Mouse (Mus musculus) MEL (cell line): Measurements from ENCODE around the gene Trim41. TPM values are rescaled to one million over a fixed set of nuclear protein-coding genes. Genes with fewer than 3 reads are reported as not detected.

Experiments
- DNase-seq: peaks from one replicate; pipeline ENCODE4 v3.0.0; 2011; ENCODE audit warnings: low read depth, low spot score
- H3K27ac ChIP-seq: 2 replicates; pipeline ENCODE4 v1.5.1; 2012; ENCODE audit warnings: low read depth, mild to moderate bottlenecking, control low read depth, low read length, moderate library complexity; ENCODE audit not compliant: control insufficient read depth
- H3K27me3 ChIP-seq, 2 experiments: fragments of 150-350 bp in 1 of 2; sonication (generic) in 1 of 2; 2 replicates each; pipeline ENCODE4 v1.6.1; 2012; ENCODE audit warnings: low read length in 2 of 2, mild to moderate bottlenecking in 2 of 2, improper control_type of control experiment in 1 of 2, moderate library complexity in 1 of 2; ENCODE audit not compliant: insufficient read depth in 2 of 2, control insufficient read depth in 1 of 2
- H3K36me3 ChIP-seq, 2 experiments: 2 replicates each; pipeline ENCODE4 v1.6.1; 2012 to 2014; ENCODE audit warnings: low read length in 2 of 2, improper control_type of control experiment in 1 of 2, inconsistent platforms in 1 of 2, mild to moderate bottlenecking in 1 of 2; ENCODE audit not compliant: insufficient read depth in 2 of 2, control insufficient read depth in 1 of 2
- H3K4me1 ChIP-seq, 2 experiments: fragments of 150-350 bp in 1 of 2; sonication (generic) in 1 of 2; 2 replicates each; pipeline ENCODE4 v1.6.1; 2012; ENCODE audit warnings: low read length in 2 of 2, improper control_type of control experiment in 1 of 2, mild to moderate bottlenecking in 1 of 2; ENCODE audit not compliant: insufficient read depth in 2 of 2, control insufficient read depth in 1 of 2
- H3K4me3 ChIP-seq, 2 experiments: fragments of 150-350 bp in 1 of 2; sonication (generic) in 1 of 2; 2 replicates each; pipeline ENCODE4 v1.5.1; 2012; ENCODE audit warnings: low read depth in 2 of 2, low read length in 2 of 2, mild to moderate bottlenecking in 2 of 2, moderate library complexity in 2 of 2, control low read depth in 1 of 2, improper control_type of control experiment in 1 of 2; ENCODE audit not compliant: control insufficient read depth in 1 of 2, insufficient read depth in 1 of 2
- H3K79me2 ChIP-seq: 2 replicates; pipeline ENCODE4 v1.6.1; 2012; ENCODE audit warnings: mild to moderate bottlenecking, low read length, moderate library complexity; ENCODE audit not compliant: control insufficient read depth, poor library complexity, insufficient read depth
- H3K9ac ChIP-seq: 2 replicates; pipeline ENCODE4 v1.6.1; 2012; ENCODE audit warnings: low read depth, mild to moderate bottlenecking, control low read depth, low read length, moderate library complexity; ENCODE audit not compliant: control insufficient read depth, poor library complexity, severe bottlenecking
- H3K9me3 ChIP-seq: fragments of 150-350 bp; sonication (generic); replicated peaks from 2 replicates; pipeline ENCODE4 v1.6.1; 2012; ENCODE audit warnings: mild to moderate bottlenecking, low read length, improper control_type of control experiment, moderate library complexity; ENCODE audit not compliant: insufficient read depth
- BHLHE40 ChIP-seq: IDR thresholded peaks from 2 replicates; pipeline ENCODE4 v1.6.1; 2012; ENCODE audit warnings: low read depth, mild to moderate bottlenecking, inconsistent platforms, low read length, improper control_type of control experiment, borderline replicate concordance
- CHD1 ChIP-seq: IDR thresholded peaks from 2 replicates; pipeline ENCODE4 v1.6.1; 2012; ENCODE audit warnings: low read depth, mild to moderate bottlenecking, inconsistent platforms, low read length, improper control_type of control experiment
- CTCF ChIP-seq, 3 experiments: IDR thresholded peaks in 2 of 3; conservative IDR thresholded peaks in 1 of 3; 2 replicates each; pipeline ENCODE4 v1.5.1; 2011 to 2012; ENCODE audit warnings: low read length in 3 of 3, low read depth in 2 of 3, mild to moderate bottlenecking in 2 of 3, improper control_type of control experiment in 1 of 3, inconsistent platforms in 1 of 3, mixed read lengths in 1 of 3, moderate library complexity in 1 of 3; ENCODE audit not compliant: control insufficient read depth in 1 of 3, insufficient read depth in 1 of 3, poor library complexity in 1 of 3, severe bottlenecking in 1 of 3
- EP300 ChIP-seq, 2 experiments: IDR thresholded peaks; 2 replicates each; pipeline ENCODE4 v1.6.1; 2011; ENCODE audit warnings: improper control_type of control experiment in 2 of 2, low read length in 2 of 2, low read depth in 1 of 2, mild to moderate bottlenecking in 1 of 2
- ETS1 ChIP-seq: IDR thresholded peaks from 2 replicates; pipeline ENCODE4 v1.6.1; 2012; ENCODE audit warnings: low read depth, mild to moderate bottlenecking, inconsistent platforms, low read length, improper control_type of control experiment, moderate library complexity
- HCFC1 ChIP-seq: IDR thresholded peaks from 2 replicates; pipeline ENCODE4 v1.6.1; 2012; ENCODE audit warnings: low read depth, mild to moderate bottlenecking, inconsistent platforms, low read length, improper control_type of control experiment, moderate library complexity
- KAT2A ChIP-seq: conservative IDR thresholded peaks from 2 replicates; pipeline ENCODE4 v1.6.1; 2012; ENCODE audit warnings: low read depth, low read length, improper control_type of control experiment, inconsistent platforms
- MAFK ChIP-seq: IDR thresholded peaks from 2 replicates; pipeline ENCODE4 v1.6.1; 2011; ENCODE audit warnings: low read depth, mild to moderate bottlenecking, low read length, improper control_type of control experiment, borderline replicate concordance
- MAZ ChIP-seq: IDR thresholded peaks from 2 replicates; pipeline ENCODE4 v1.6.1; 2012; ENCODE audit warnings: low read depth, mild to moderate bottlenecking, inconsistent platforms, low read length, improper control_type of control experiment
- MEF2A ChIP-seq: IDR thresholded peaks from 2 replicates; pipeline ENCODE4 v1.6.1; 2014; ENCODE audit warnings: low read depth, mild to moderate bottlenecking, inconsistent platforms, low read length, improper control_type of control experiment; ENCODE audit not compliant: poor library complexity, insufficient replicate concordance, severe bottlenecking; ENCODE audit errors: extremely low read depth
- MXI1 ChIP-seq: IDR thresholded peaks from 2 replicates; pipeline ENCODE4 v1.6.1; 2011; ENCODE audit warnings: mild to moderate bottlenecking, low read depth, low read length, improper control_type of control experiment
- MYC ChIP-seq: IDR thresholded peaks from 2 replicates; pipeline ENCODE4 v1.6.1; 2011; ENCODE audit warnings: low read depth, mild to moderate bottlenecking, low read length, improper control_type of control experiment, moderate library complexity
- NELFE ChIP-seq: IDR thresholded peaks from 2 replicates; pipeline ENCODE4 v1.6.1; 2011; ENCODE audit warnings: low read depth, low read length, improper control_type of control experiment
- POLR2A ChIP-seq, 2 experiments: IDR thresholded peaks; 2 replicates each; pipeline ENCODE4 v1.6.1; 2011 to 2012; ENCODE audit warnings: low read length in 2 of 2, mild to moderate bottlenecking in 2 of 2, control low read depth in 1 of 2, improper control_type of control experiment in 1 of 2, low read depth in 1 of 2, moderate library complexity in 1 of 2; ENCODE audit not compliant: control insufficient read depth in 1 of 2, insufficient read depth in 1 of 2, poor library complexity in 1 of 2
- POLR2AphosphoS2 ChIP-seq: IDR thresholded peaks from 2 replicates; pipeline ENCODE4 v1.6.1; 2011; ENCODE audit warnings: low read length, improper control_type of control experiment
- RCOR1 ChIP-seq: IDR thresholded peaks from 2 replicates; pipeline ENCODE4 v1.6.1; 2012; ENCODE audit warnings: low read depth, mild to moderate bottlenecking, inconsistent platforms, low read length, improper control_type of control experiment
- SIN3A ChIP-seq: IDR thresholded peaks from 2 replicates; pipeline ENCODE4 v1.6.1; 2012; ENCODE audit warnings: low read length, improper control_type of control experiment, inconsistent platforms
- SMC3 ChIP-seq: IDR thresholded peaks from 2 replicates; pipeline ENCODE4 v1.6.1; 2011; ENCODE audit warnings: low read depth, low read length, improper control_type of control experiment
- TAL1 ChIP-seq: IDR thresholded peaks from 2 replicates; pipeline ENCODE4 v1.6.1; 2012; ENCODE audit warnings: mild to moderate bottlenecking, inconsistent platforms, low read length, moderate library complexity, mixed read lengths
- TBP ChIP-seq: IDR thresholded peaks from 2 replicates; pipeline ENCODE4 v1.8.0; 2011; ENCODE audit warnings: low read depth, low read length, improper control_type of control experiment
- UBTF ChIP-seq: IDR thresholded peaks from 2 replicates; pipeline ENCODE4 v1.6.1; 2012; ENCODE audit warnings: low read depth, mild to moderate bottlenecking, inconsistent platforms, low read length, improper control_type of control experiment, moderate library complexity, borderline replicate concordance; ENCODE audit not compliant: insufficient read depth
- USF2 ChIP-seq, 2 experiments: IDR thresholded peaks; 2 replicates each; pipeline ENCODE4 v1.6.1; 2011 to 2012; ENCODE audit warnings: improper control_type of control experiment in 2 of 2, low read length in 2 of 2, borderline replicate concordance in 1 of 2, inconsistent platforms in 1 of 2, low read depth in 1 of 2, mild to moderate bottlenecking in 1 of 2; ENCODE audit not compliant: insufficient read depth in 1 of 2
- ZKSCAN1 ChIP-seq: IDR thresholded peaks from 2 replicates; pipeline ENCODE4 v1.6.1; 2012; ENCODE audit warnings: low read depth, mild to moderate bottlenecking, inconsistent platforms, low read length, improper control_type of control experiment, moderate library complexity
- ZMIZ1 ChIP-seq: IDR thresholded peaks from 2 replicates; pipeline ENCODE4 v1.6.1; 2012; ENCODE audit warnings: low read depth, mild to moderate bottlenecking, inconsistent platforms, low read length, improper control_type of control experiment, moderate library complexity
- polyA plus RNA-seq, 2 experiments: library from polyadenylated mRNA; stranded (reverse) in 1 of 2; unstranded in 1 of 2; fragments of >175 nt in 1 of 2; fragments of >200 nt in 1 of 2; gene quantifications; 2 replicates each; pipeline versions ENCODE4 v1.2.1 to v1.2.4; 2012; ENCODE audit warnings: low replicate concordance in 2 of 2, low read depth in 1 of 2; ENCODE audit not compliant: insufficient read length in 2 of 2, insufficient read depth in 1 of 2, missing spikeins in 1 of 2
- total RNA-seq: library from RNA; depleted of rRNA; stranded (reverse); fragments of 300-350 nt; gene quantifications from 2 replicates; pipeline ENCODE4 v1.2.3, GENCODE M21; 2012

Trim41 gene
- total and polyA plus RNA-seq, 3 experiments, result 37.0 to 76.3 (median 56.4) TPM

- TF ChIP-seq CHD1, result no peak
- no peak for TF ChIP-seq HCFC1
- TF ChIP-seq MEF2A, result no peak
- TF ChIP-seq SIN3A, result no peak; the same call in 1 of the 2 replicates
- peak; percentile 64 to 84 for TF ChIP-seq EP300 (IDR thresholded peaks at IDR 0.05; ENCODE audit: low read depth in 1 of 2, low read length in 2 of 2)
- peak; percentile 32; the same call in 1 of the 2 replicates for TF ChIP-seq TAL1
Measured at GRCm38 (mm10) chr11:48797287-48797686, 19.9 kb downstream of the Trim41 start (continued).

DNA sequence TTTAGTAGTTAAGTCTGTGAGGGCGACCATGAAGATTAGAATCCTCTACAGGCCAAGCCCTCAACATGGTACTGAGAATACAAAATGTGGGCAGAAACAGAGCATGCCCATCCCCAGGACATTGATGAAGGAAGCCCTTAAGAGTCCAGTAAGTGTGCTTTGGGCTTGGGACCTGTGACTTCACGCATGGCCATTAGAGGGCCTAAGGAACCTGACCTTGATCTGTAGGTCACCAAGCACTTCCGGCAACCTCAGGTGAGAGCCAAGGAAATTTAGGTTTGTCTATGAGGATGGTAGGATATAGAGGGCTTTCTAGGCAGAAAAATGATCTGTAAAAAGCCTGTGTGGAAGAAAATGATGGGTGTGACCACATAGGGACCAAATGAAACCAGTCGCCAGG lies 20.9 kb downstream of the Trim41 start:
- Histone ChIP-seq H3K4me3 (no peak overlapping the region), H3K79me2 (peaks cover 27% of the 10 kb centered on the region), H3K27ac (no peak overlapping the region), H3K9me3 (no peaks in the 10 kb centered on the region), H3K4me1 (peaks cover 2 to 23% of the 10 kb centered on the region in 2 experiments), H3K9ac (no peak overlapping the region), H3K27me3 (no peaks in the 10 kb centered on the region), H3K36me3 (peaks cover 5 to 18% of the 10 kb centered on the region in 2 experiments)
- DNase-seq, result no peak
- TF ChIP-seq CHD1 (no peak), CTCF (IDR thresholded peaks at IDR 0.05 in 2 of 3, conservative IDR thresholded peaks at IDR 0.05 in 1 of 3; ENCODE audit: control insufficient read depth in 1 of 3, insufficient read depth in 1 of 3, low read depth in 2 of 3, low read length in 3 of 3, poor library complexity in 1 of 3, severe bottlenecking in 1 of 3) (peak; percentile 4 to 8 (median 7); a peak in 2 of 6 replicates)

- Histone ChIP-seq H3K79me2 (peaks cover 16% of the 10 kb centered on the region), H3K27me3 (no peaks in the 10 kb centered on the region), H3K27ac (no peak overlapping the region), H3K36me3 (peaks cover 0 to 21% of the 10 kb centered on the region in 2 experiments; a peak in 2 of 4 replicates), H3K9me3 (no peaks in the 10 kb centered on the region), H3K4me1 (peaks cover 4 to 32% of the 10 kb centered on the region in 2 experiments), H3K9ac (no peak overlapping the region), H3K4me3 (no peak overlapping the region)
- no peak for DNase-seq
- TF ChIP-seq MAZ (no peak), MAFK (no peak), BHLHE40 (no peak), CHD1 (no peak), RCOR1 (no peak), POLR2AphosphoS2 (no peak), KAT2A (no peak), ZKSCAN1 (no peak), SMC3 (no peak), UBTF (no peak), MYC (no peak), MXI1 (no peak), TBP (no peak), ZMIZ1 (no peak), POLR2A (IDR thresholded peaks at IDR 0.05; ENCODE audit: control insufficient read depth in 1 of 2, insufficient read depth in 1 of 2, low read depth in 1 of 2, low read length in 2 of 2, poor library complexity in 1 of 2) (no peak), ETS1 (no peak), USF2 (IDR thresholded peaks at IDR 0.05; ENCODE audit: borderline replicate concordance in 1 of 2, insufficient read depth in 1 of 2, low read depth in 1 of 2, low read length in 2 of 2) (no peak), NELFE (no peak), EP300 (IDR thresholded peaks at IDR 0.05; ENCODE audit: low read depth in 1 of 2, low read length in 2 of 2) (no peak)
Measured at GRCm38 (mm10) chr11:48795221-48795620, 21.9 kb downstream of the Trim41 start.
